Mouse (Mus musculus): Measurements from ENCODE around the gene Neurod4.

The Neurod4 gene

DNA sequence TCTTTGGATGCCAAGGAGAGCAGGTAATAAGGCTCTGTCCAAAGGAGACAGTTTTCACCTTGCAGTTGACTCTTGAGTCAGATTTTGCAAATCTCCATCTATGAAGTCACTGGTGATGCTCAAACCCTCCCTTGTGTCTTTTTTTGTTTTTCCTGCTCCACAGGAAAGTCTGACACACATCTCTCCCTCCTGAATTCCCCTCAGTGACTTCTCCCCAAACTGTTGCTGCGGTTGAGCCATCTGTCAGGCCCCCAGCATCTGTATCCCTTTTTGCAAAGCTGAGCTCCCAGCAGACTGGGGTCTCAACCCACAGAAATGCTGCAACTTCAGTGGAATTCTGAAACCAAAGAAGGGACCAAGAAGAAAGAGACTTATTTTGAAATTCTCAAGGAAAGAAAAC is 47.9 kb downstream of the Neurod4 start:
- DNase-seq, result no peak

- no peak for DNase-seq
Measured at GRCm38 (mm10) chr10:130229584-130229983, 50.5 kb downstream of the Neurod4 start.

DNA sequence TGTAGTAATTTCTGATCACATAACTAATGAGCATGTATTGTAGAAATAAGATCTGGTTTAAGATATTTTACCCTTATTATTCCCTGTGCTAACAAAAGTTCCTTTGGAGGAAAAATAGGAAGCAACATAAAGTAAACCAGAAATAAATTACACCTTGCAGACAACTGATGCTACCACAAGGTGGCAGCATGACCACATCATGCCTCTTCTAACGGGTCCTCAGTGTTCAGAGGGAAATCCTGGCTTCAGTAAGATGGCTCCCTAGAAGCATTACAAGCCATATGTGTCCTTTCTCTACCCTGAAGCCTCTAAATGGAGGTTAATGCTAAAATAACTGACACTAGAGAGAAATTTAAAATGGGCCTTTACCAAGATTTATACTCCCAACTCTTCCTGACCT is 51.8 kb downstream of the Neurod4 start:
- peak; percentile 47 for DNase-seq

DNA sequence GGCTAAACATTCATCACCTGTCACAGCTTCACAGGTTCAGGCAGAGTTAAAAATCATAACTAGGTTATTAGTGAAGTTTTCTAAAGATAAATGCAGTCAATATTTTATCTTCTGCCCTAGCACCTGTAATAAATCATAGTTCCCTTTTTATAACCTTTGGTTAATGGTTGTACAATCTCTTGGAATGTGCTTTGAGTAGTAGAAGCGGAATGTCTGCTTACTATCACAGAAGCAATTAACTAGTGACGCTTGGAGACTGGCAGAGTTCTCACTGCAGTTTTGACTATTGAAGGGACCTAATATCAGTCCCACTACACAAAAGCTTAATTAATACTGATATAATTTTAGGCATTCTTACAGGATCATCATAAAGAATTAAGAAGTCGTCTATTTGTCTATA is 55.0 kb downstream of the Neurod4 start:
- DNase-seq, result no peak
